Mouse (Mus musculus) cerebellum, adult 2 months (tissue): ENCODE data around the gene Pard3b. TPM values are rescaled to one million over a fixed set of nuclear protein-coding genes. Genes with fewer than 3 reads are reported as not detected.
A peak's percentile ranks its signal among the peaks of the same experiment; 100 is the strongest.

ENCODE experiments used
- DNase-seq, 2 experiments: peaks; one replicate each; pipeline ENCODE4 v3.0.0; 2021
- H3K27ac ChIP-seq: fragments of 200-500 bp; 2 replicates; pipeline ENCODE4 v1.5.1; 2012; ENCODE audit warnings: low read length, control low read depth, inconsistent platforms; ENCODE audit not compliant: insufficient read depth
- H3K27me3 ChIP-seq: fragments of 200-500 bp; 2 replicates; pipeline ENCODE4 v1.6.1; 2012; ENCODE audit warnings: inconsistent platforms, mild to moderate bottlenecking, low read length, moderate library complexity; ENCODE audit not compliant: control insufficient read depth, insufficient read depth
- H3K4me1 ChIP-seq: fragments of 200-500 bp; 2 replicates; pipeline ENCODE4 v1.6.1; 2011; ENCODE audit warnings: low read length; ENCODE audit not compliant: control insufficient read depth, insufficient read depth
- H3K4me3 ChIP-seq: fragments of 200-500 bp; replicated peaks from 2 replicates; pipeline ENCODE3; 2011; ENCODE audit warnings: mild to moderate bottlenecking, low read depth, low read length, control low read depth; ENCODE audit not compliant: insufficient read depth
- CTCF ChIP-seq: fragments of 200-500 bp; IDR thresholded peaks from 2 replicates; pipeline ENCODE4 v1.5.1; 2011; ENCODE audit warnings: low read depth, mild to moderate bottlenecking, control low read depth, low read length, moderate library complexity, borderline replicate concordance; ENCODE audit not compliant: insufficient read depth
- POLR2A ChIP-seq: fragments of 200-500 bp; IDR thresholded peaks from 2 replicates; pipeline ENCODE4 v1.6.1; 2011; ENCODE audit warnings: low read length, control low read depth, borderline replicate concordance; ENCODE audit not compliant: insufficient read depth
- WGBS: fragments of 180-500 bp; shearing (Covaris S2); methylation state at CpG from one replicate; pipeline ENCODE4 v1.1.7; 2018; 5-methylcytosine and 5-hydroxymethylcytosine counted together
- polyA plus RNA-seq: library from polyadenylated mRNA; depleted of rRNA; stranded (reverse); fragments of >200 nt; gene quantifications from 2 replicates; pipeline ENCODE4 v1.2.3, GENCODE M21; 2012

Gene Pard3b
- polyA plus RNA-seq, 1 experiment, result 1.3 TPM

DNA sequence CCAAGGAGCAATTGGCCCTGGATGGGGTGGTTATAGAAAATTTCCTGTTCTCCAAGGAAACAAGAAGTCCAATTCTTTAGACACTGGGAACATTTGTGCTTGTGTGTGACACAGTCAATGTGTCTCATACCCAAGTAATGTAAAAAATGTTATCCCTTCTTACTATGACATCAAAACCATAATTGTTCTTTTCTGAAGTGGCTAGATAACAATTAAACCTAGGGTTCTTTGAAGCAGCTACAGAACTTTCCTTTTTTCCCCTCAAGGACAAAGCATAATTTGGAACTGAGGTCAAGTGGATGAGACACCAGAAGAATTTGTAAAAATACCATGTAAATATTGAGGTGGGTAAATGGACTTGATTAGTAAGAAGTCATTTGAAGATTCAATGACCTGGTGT is 140.1 kb downstream of the Pard3b start:
- no peak overlapping the region for H3K4me3 ChIP-seq
- H3K27me3 ChIP-seq, result no peaks in the 10 kb centered on the region
- no peaks in the 10 kb centered on the region for H3K4me1 ChIP-seq
- DNase-seq, result no peak
- no peak overlapping the region for H3K27ac ChIP-seq
- no peak for TF ChIP-seq POLR2A
- no peak for TF ChIP-seq CTCF

DNA sequence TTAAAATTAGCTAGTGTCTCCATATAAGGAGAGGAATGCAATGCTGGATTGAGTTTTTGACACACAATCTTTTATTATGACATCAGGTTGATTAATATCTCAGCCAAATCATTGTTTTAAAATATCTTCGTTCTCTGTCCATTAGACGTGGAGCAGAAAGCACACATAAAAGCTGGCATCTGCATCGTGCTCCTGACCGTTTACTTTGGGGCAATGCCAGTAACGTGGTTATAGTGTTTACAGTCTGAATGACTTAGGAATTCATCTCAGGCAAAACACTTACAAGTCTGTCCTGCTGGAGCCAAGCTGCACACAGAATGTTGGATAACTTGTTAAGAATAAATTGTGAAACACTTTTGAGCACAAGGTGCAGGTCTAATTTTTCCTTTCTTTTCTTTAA is 141.3 kb downstream of the Pard3b start:
- H3K27me3 ChIP-seq, result no peaks in the 10 kb centered on the region
- WGBS, result 7% methylated on average over 5 of the region's 5 CpGs
- H3K27ac ChIP-seq, result no peak overlapping the region
- no peaks in the 10 kb centered on the region for H3K4me1 ChIP-seq
- no peak for TF ChIP-seq POLR2A
- TF ChIP-seq CTCF, result no peak
- no peak for DNase-seq
- H3K4me3 ChIP-seq, result no peak overlapping the region

DNA sequence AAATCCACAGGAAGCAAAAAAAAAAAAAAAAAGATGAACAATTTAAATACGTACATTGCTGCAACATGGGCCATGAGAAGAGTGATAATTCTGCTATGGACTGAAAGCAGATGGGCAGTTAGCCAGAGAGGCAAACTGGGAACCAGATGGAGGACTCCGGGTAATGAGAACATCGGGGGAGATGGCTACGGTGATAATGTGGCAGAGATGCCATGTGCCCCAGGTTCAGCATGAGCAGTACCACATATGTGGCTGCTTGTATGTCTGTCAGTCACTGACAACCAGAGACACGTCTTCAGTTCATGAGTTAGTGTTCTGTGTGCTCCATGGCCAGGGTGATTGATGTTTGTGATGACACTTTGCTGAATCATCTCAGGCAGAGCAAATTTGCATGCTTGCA is 157.7 kb downstream of the Pard3b start:
- H3K27ac ChIP-seq, result no peak overlapping the region
- 11% methylated on average over 5 of the region's 5 CpGs for WGBS
- peaks cover 3% of the 10 kb centered on the region; the same call in 1 of the 2 replicates for H3K4me1 ChIP-seq
- no peak overlapping the region for H3K4me3 ChIP-seq
- TF ChIP-seq POLR2A, result no peak
- TF ChIP-seq CTCF, result no peak
- no peaks in the 10 kb centered on the region for H3K27me3 ChIP-seq
- peak in 1 of 2 experiments; percentile 12 for DNase-seq

DNA sequence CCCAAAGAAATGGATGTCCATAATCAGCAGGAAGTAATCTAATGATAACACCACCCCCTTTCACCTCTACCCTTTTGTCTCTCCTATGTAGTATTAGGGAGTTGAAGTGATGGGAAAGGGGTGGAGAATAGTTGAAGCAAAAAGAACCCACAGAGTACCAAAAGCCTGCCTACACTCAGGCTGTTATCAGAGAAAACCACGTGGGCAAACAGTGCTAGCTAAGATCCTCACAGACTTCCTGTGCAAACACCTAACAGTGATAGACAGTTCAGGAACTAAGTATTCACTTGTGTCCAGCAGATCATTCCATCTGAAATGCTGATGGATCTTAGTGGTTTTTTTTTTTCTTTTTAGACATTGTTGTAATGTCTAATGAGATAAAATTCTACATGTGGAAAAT is 181.6 kb downstream of the Pard3b start:
- H3K4me3 ChIP-seq, result no peak overlapping the region
- no peak overlapping the region for H3K27ac ChIP-seq
- TF ChIP-seq POLR2A (no peak), CTCF (no peak)
- 76% methylated on average over 1 of the region's 1 CpGs for WGBS
- DNase-seq, result no peak
- no peaks in the 10 kb centered on the region for H3K27me3 ChIP-seq
- no peaks in the 10 kb centered on the region for H3K4me1 ChIP-seq

DNA sequence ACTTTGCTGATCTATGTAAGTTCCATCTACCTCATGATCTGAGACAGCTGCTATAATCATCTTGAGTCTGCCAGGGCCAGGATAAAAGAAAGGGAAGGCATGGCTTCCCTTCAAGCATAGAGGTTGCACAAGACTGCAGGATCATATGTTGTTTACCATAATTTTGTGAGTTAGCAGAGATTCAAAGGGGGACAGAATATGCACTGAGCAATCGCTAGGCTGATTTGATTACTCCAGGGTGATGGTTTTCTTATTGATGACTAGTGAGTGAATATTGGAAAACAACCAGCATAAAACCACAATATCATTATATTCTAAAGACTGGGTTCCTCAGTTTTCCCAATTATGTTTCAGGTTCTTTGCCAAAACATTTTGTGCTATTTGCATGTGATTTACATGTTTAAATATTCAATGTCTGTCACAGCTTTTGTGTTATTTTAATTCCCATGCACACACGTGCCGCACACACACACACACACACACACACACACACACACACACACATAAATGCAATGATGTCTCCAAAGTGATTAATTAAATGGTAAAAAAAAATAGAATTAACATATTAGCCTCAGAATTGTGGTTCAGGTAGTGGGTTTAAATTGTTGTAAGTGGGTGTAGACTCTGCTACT is 187.1 kb downstream of the Pard3b start:
- Histone ChIP-seq H3K27ac (no peak overlapping the region), H3K27me3 (no peaks in the 10 kb centered on the region), H3K4me1 (no peaks in the 10 kb centered on the region), H3K4me3 (no peak overlapping the region)
- 94% methylated on average over 3 of the region's 3 CpGs for WGBS
- TF ChIP-seq POLR2A, result no peak
- no peak for TF ChIP-seq CTCF
- no peak for DNase-seq

DNA sequence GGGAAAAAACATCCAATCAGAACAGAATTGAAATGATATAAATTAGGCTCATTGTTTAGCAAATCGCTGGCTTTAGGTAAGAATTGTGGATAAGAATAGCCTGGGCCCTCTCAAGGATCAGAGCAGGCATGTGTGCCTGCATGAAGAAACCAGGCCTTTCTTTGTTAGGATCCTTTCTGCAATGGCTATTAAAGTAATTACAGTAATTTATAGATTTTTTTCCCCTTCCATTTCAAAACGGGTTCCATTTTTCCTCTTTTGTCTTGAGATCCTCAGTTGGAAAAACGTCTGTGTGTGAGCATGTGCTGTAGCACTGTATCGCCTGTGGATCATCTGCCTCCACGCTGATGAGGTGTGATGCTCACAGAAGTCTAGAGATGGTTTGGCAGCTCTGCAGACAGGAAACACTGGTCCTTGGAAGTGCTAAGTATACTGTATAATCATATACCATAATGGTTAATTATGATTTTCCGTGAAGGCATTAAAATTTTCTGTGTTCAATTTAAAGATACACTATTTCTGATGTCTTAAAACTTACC is 198.5 kb downstream of the Pard3b start:
- H3K4me3 ChIP-seq, result no peak overlapping the region
- H3K27ac ChIP-seq, result no peak overlapping the region
- no peaks in the 10 kb centered on the region for H3K27me3 ChIP-seq
- 76% methylated on average over 6 of the region's 6 CpGs for WGBS
- TF ChIP-seq POLR2A, result no peak
- no peak for TF ChIP-seq CTCF
- no peak for DNase-seq
- no peaks in the 10 kb centered on the region for H3K4me1 ChIP-seq

DNA sequence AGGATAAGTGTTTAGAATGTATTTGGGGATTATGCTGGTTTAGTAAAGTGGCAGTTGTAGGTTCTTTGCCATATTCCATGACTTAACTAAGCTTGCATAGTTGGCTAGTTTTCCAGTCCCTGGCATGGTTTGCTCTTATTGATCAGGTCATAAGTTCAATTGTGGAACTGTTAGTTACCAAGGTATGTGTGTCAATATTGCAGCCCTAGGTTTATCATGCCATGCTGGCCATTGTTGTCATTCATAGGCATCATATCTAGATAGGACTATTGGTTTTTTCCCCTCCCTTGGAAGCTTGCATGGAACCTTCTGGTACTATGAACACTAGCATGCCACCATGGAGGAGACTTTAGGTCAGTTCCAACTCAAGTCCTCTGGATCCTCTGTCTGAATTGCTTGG is 208.0 kb downstream of the Pard3b start:
- Histone ChIP-seq H3K4me1 (no peaks in the 10 kb centered on the region), H3K27me3 (no peaks in the 10 kb centered on the region), H3K4me3 (no peak overlapping the region), H3K27ac (no peak overlapping the region)
- no peak for TF ChIP-seq CTCF
- no peak for TF ChIP-seq POLR2A
- DNase-seq, result no peak

DNA sequence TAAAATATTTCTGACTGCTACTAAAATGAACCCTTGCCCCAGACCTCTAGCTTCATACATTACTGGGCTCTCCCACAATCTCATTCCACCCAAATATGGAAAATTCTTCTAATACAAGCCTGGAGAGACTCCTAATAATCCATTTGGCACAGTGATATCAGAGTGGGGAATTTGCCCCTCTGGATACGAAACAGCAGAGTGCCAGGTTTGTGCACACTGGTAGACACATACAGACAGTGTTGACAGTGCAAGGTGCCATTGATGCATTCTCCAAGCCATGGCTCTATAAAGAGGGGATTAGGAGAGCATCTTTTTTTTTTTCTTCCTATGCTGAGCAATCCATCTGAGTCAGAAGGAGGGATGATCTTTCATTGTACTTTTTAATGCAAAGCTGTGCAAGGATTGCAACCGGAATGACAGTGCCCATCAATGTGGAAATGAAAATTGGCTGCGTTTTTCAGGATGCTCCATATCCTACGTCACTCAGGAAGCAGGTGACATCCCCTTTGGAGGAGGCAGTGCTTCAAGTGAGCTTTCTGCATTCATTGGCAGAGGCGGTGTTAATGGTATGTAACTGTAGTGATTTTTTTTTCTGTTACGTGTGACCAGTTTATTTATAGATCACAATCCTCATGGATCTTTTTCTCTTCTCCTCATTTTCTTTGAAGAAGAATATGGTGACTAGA is 210.5 kb downstream of the Pard3b start:
- Histone ChIP-seq H3K27me3 (no peaks in the 10 kb centered on the region), H3K27ac (no peak overlapping the region)
- TF ChIP-seq POLR2A (no peak), CTCF (no peak)

More for the DNA sequence above, 210.5 kb downstream of the Pard3b start:
- DNase-seq, result no peak
- Histone ChIP-seq H3K4me1 (no peaks in the 10 kb centered on the region), H3K4me3 (no peak overlapping the region)
- 60% methylated on average over 6 of the region's 6 CpGs for WGBS
